Mouse (Mus musculus) hindbrain, embryonic 14.5 days (tissue): ENCODE measurements around the gene Vasn. TPM values are rescaled to one million over a fixed set of nuclear protein-coding genes. Genes with fewer than 3 reads are reported as not detected.

ENCODE experiments used
- ATAC-seq: fragments of 200-750 bp; cut with Nextera tagmentation; 2 replicates; pipeline ENCODE4 v1.8.0; 2017; ENCODE audit warnings: moderate number of reproducible peaks, mild to moderate bottlenecking, moderate TSS enrichment, moderate library complexity; ENCODE audit not compliant: low FRiP score
- DNase-seq: peaks from one replicate; pipeline ENCODE4 v3.0.0-alpha.2; 2015; ENCODE audit warnings: low spot score
- H3K27ac ChIP-seq: fragments of 300-500 bp; sonication (generic); 2 replicates; pipeline ENCODE4 v1.5.1; 2014; ENCODE audit warnings: mild to moderate bottlenecking, moderate library complexity
- H3K27me3 ChIP-seq: fragments of 300-500 bp; sonication (generic); 2 replicates; pipeline ENCODE4 v1.6.1; 2014; ENCODE audit warnings: mild to moderate bottlenecking, low read length, mixed read lengths; ENCODE audit not compliant: control insufficient read depth, insufficient read depth
- H3K36me3 ChIP-seq: fragments of 300-500 bp; sonication (generic); replicated peaks from 2 replicates; pipeline ENCODE4 v1.6.1; 2014; ENCODE audit not compliant: control insufficient read depth, insufficient read depth
- H3K4me1 ChIP-seq: fragments of 300-500 bp; sonication (generic); replicated peaks from 2 replicates; pipeline ENCODE4 v1.6.1; 2014; ENCODE audit warnings: antibody characterized with exemption, low read length, mixed read lengths; ENCODE audit not compliant: control insufficient read depth, insufficient read depth
- H3K4me2 ChIP-seq: fragments of 300-500 bp; sonication (generic); replicated peaks from 2 replicates; pipeline ENCODE4 v1.6.1; 2014; ENCODE audit warnings: mild to moderate bottlenecking, moderate library complexity
- H3K4me3 ChIP-seq: fragments of 300-500 bp; sonication (generic); replicated peaks from 2 replicates; pipeline ENCODE4 v1.5.1; 2014; ENCODE audit warnings: mild to moderate bottlenecking, low read length
- H3K9ac ChIP-seq: fragments of 300-500 bp; sonication (generic); 2 replicates; pipeline ENCODE4 v1.6.1; 2014
- H3K9me3 ChIP-seq: fragments of 300-500 bp; sonication (generic); 2 replicates; pipeline ENCODE4 v1.6.1; 2016; ENCODE audit warnings: low read length; ENCODE audit not compliant: control insufficient read depth
- WGBS: fragments of 180-500 bp; shearing (Covaris S2); extraction: QIAGEN DNeasy Blood & Tissue Kit; methylation state at CpG from one replicate; pipeline ENCODE4 v1.1.7; 2014; 5-methylcytosine and 5-hydroxymethylcytosine counted together
- polyA plus RNA-seq: library from polyadenylated mRNA; unstranded; fragments of >200 nt; fragmentation: Nextera tagmentation; extraction: Ambion mirVana; gene quantifications from 2 replicates; pipeline ENCODE4 v1.2.1, GENCODE M21; 2014

The Vasn gene
- polyA plus RNA-seq, 1 experiment from 2014 or later: 6.4 TPM

GRCm38 (mm10) chr16:4605514-4606131, 34.1 kb upstream of the Vasn start:
- no peaks in the 10 kb centered on the region for H3K27me3 ChIP-seq
- H3K4me2 ChIP-seq: no peak overlapping the region
- no peak overlapping the region for H3K9ac ChIP-seq
- H3K27ac ChIP-seq: no peak overlapping the region
- H3K4me3 ChIP-seq: no peak overlapping the region
- 48% methylated on average over 13 of the region's 13 CpGs for WGBS
- peaks cover 50% of the 10 kb centered on the region for H3K4me1 ChIP-seq
- no peak for ATAC-seq
- no peak for DNase-seq
- no peaks in the 10 kb centered on the region for H3K9me3 ChIP-seq
- peaks cover 18% of the 10 kb centered on the region; the same call in 1 of the 2 replicates for H3K36me3 ChIP-seq

DNA sequence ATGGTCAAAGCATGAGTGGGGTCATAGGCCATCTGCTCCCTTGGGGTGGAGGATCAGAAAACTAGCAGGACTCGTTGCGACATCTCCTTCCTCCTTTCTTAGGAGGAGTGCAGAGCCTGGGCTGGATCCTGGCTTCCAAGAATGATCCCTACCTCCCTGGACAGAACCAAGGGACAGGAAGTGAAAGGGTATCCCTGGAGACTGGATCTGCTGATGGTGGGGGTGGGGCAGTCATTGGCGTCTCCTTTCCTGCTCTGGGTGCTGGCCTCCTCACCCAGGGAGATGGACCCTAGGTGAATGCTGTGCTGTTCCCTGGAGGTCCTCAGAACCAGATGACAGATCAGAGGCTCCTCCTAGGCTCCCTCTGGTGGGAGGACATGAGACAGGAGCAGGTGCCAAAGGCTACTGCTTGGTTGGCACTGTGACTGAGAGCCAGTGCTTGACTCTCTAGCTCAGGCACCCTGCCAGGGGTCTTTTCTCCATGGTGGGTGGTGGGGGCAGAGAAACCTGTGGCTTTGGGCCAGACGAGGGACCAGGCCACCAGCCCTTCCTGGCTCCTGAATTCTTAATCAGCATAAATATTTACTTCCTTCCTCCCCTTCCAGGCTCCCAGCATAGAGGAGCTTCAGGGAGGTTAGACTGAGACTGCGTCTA, 33.2 kb upstream of the Vasn start:
- ATAC-seq (peak; percentile 25; the same call in 1 of the 2 replicates), DNase-seq (no peak)
- peak overlapping the region; percentile 51 for H3K27ac ChIP-seq
- WGBS: 33% methylated on average over 5 of the region's 5 CpGs
- H3K36me3 ChIP-seq: peaks cover 27% of the 10 kb centered on the region
- H3K9me3 ChIP-seq: no peaks in the 10 kb centered on the region
- H3K4me3 ChIP-seq: no peak overlapping the region
- no peak overlapping the region for H3K4me2 ChIP-seq
- no peaks in the 10 kb centered on the region for H3K27me3 ChIP-seq
- H3K4me1 ChIP-seq: peaks cover 50% of the 10 kb centered on the region
- no peak overlapping the region for H3K9ac ChIP-seq

- no peaks in the 10 kb centered on the region for H3K9me3 ChIP-seq
- no peaks in the 10 kb centered on the region for H3K27me3 ChIP-seq
- H3K27ac ChIP-seq: no peak overlapping the region
- no peak overlapping the region for H3K9ac ChIP-seq
- DNase-seq (peak; percentile 88), ATAC-seq (peak; percentile 35; the same call in 1 of the 2 replicates)
- H3K4me2 ChIP-seq: no peak overlapping the region
- WGBS: 60% methylated on average over 9 of the region's 9 CpGs
- peaks cover 39% of the 10 kb centered on the region for H3K4me1 ChIP-seq
- peaks cover 42% of the 10 kb centered on the region for H3K36me3 ChIP-seq
- no peak overlapping the region for H3K4me3 ChIP-seq
Measured at GRCm38 (mm10) chr16:4607818-4608531, 31.8 kb upstream of the Vasn start.

DNA sequence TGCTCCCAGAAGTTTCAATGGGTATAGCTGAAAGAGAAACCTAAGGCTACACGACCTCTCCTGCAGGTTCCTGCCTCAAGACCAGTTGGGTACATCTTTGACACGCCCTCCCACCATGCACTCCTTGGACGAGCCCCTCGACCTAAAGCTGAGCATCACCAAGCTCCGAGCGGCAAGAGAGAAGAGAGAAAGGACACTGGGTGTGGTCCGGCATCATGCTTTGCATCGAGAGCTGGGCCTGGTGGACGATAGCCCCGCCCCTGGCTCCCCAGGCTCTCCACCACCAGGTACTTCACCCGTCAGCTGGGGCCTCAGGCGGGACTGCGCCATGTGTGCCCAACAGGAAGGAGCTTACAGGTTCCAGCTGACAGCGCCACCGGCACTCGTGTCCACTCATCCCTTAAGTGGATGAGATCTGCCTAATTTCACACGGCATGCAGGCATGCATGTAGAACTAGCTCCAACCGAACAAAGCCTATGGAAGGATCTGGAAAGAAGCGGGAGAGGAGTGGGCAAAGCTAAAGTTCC, 31.1 kb upstream of the Vasn start:
- H3K36me3 ChIP-seq: peaks cover 47% of the 10 kb centered on the region
- H3K27ac ChIP-seq: no peak overlapping the region
- H3K4me2 ChIP-seq: no peak overlapping the region
- H3K27me3 ChIP-seq: no peaks in the 10 kb centered on the region
- H3K9me3 ChIP-seq: no peaks in the 10 kb centered on the region
- no peak overlapping the region for H3K4me3 ChIP-seq
- no peak for DNase-seq
- peaks cover 33% of the 10 kb centered on the region for H3K4me1 ChIP-seq
- WGBS: 89% methylated on average over 19 of the region's 19 CpGs
- H3K9ac ChIP-seq: no peak overlapping the region
- no peak for ATAC-seq

GRCm38 (mm10) chr16:4611193-4611592, 28.5 kb upstream of the Vasn start:
- 92% methylated on average over 5 of the region's 5 CpGs for WGBS
- Histone ChIP-seq H3K9ac (no peak overlapping the region), H3K27me3 (no peaks in the 10 kb centered on the region), H3K27ac (no peak overlapping the region), H3K4me2 (no peak overlapping the region), H3K4me3 (no peak overlapping the region), H3K9me3 (no peaks in the 10 kb centered on the region), H3K4me1 (peaks cover 15% of the 10 kb centered on the region; the same call in 1 of the 2 replicates), H3K36me3 (peaks cover 73% of the 10 kb centered on the region)
- no peak for DNase-seq
- ATAC-seq: no peak

- Histone ChIP-seq H3K9ac (no peak overlapping the region), H3K9me3 (no peaks in the 10 kb centered on the region), H3K4me1 (peaks cover 11% of the 10 kb centered on the region; the same call in 1 of the 2 replicates), H3K4me2 (no peak overlapping the region), H3K36me3 (peaks cover 78% of the 10 kb centered on the region), H3K27me3 (no peaks in the 10 kb centered on the region), H3K27ac (no peak overlapping the region), H3K4me3 (no peak overlapping the region)
- 96% methylated on average over 7 of the region's 7 CpGs for WGBS
- ATAC-seq (no peak), DNase-seq (no peak)
Measured at GRCm38 (mm10) chr16:4611676-4612075, 28.1 kb upstream of the Vasn start.

DNA sequence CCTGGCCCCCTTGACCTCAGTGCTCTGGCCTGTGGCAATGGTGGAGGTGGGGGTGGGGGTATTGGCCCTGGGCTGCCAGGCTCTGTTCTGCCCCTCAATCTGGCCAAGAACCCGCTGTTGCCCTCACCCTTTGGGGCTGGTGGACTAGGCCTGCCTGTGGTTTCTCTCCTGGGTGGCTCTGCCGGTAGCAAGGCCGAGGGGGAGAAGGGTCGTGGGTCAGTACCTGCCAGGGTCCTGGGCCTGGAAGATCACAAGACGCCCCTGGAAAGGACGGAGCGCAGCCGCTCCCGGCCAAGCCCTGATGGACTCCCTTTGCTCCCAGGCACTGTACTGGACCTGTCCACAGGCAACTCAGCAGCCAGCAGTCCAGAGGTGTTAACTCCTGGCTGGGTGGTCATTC, 26.0 kb upstream of the Vasn start:
- 97% methylated on average over 9 of the region's 9 CpGs for WGBS
- Histone ChIP-seq H3K27me3 (no peaks in the 10 kb centered on the region), H3K9me3 (no peaks in the 10 kb centered on the region), H3K4me1 (no peaks in the 10 kb centered on the region), H3K36me3 (peaks cover 88% of the 10 kb centered on the region), H3K27ac (no peak overlapping the region), H3K4me2 (no peak overlapping the region), H3K4me3 (no peak overlapping the region), H3K9ac (no peak overlapping the region)
- DNase-seq: no peak
- ATAC-seq: no peak

DNA sequence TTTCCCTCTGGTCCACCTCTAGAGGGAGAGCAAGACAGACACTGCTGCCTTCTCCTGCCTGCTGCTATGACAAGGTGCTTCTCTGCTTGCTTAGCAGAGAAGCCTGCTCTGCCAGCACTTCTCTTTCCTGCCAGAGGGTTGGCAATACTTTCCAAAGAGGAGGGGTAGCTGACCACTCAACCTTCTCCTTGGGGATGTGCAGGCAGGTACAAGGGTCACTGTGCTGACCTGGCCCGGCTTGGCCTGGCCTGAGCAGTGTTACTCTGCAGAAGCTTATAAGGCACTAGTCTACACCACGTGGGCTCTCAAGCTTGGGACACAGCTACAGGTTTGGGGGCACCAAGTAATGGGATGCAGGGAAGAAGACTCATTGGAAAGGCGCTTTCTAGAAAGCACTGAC, 25.1 kb upstream of the Vasn start:
- Histone ChIP-seq H3K36me3 (peaks cover 87% of the 10 kb centered on the region), H3K27me3 (no peaks in the 10 kb centered on the region), H3K4me2 (no peak overlapping the region), H3K9ac (no peak overlapping the region), H3K27ac (no peak overlapping the region), H3K4me3 (no peak overlapping the region), H3K4me1 (no peaks in the 10 kb centered on the region), H3K9me3 (no peaks in the 10 kb centered on the region)
- DNase-seq: no peak
- 94% methylated on average over 3 of the region's 3 CpGs for WGBS
- ATAC-seq: no peak

- peaks cover 81% of the 10 kb centered on the region for H3K36me3 ChIP-seq
- no peak overlapping the region for H3K9ac ChIP-seq
- no peaks in the 10 kb centered on the region for H3K27me3 ChIP-seq
- no peak overlapping the region for H3K4me3 ChIP-seq
- H3K9me3 ChIP-seq: no peaks in the 10 kb centered on the region
- DNase-seq (no peak), ATAC-seq (no peak)
- no peak overlapping the region for H3K27ac ChIP-seq
- H3K4me1 ChIP-seq: no peaks in the 10 kb centered on the region
- 95% methylated on average over 1 of the region's 1 CpGs for WGBS
- H3K4me2 ChIP-seq: no peak overlapping the region
Measured at GRCm38 (mm10) chr16:4615297-4615696, 24.4 kb upstream of the Vasn start.
